Mouse (Mus musculus) olfactory bulb, adult 2 months (tissue): ENCODE data around the gene Fndc3b.

Experiments
- CTCF ChIP-seq: fragments of 200-500 bp; IDR thresholded peaks from 2 replicates; pipeline ENCODE4 v1.5.1; 2012; ENCODE audit warnings: low read depth, mild to moderate bottlenecking, low read length, moderate library complexity; ENCODE audit not compliant: insufficient read depth
- POLR2A ChIP-seq: fragments of 200-500 bp; IDR thresholded peaks from 2 replicates; pipeline ENCODE4 v1.6.1; 2012; ENCODE audit warnings: mild to moderate bottlenecking, low read depth, low read length, moderate library complexity; ENCODE audit not compliant: insufficient read depth

GRCm38 (mm10) chr3:27635776-27636175 lies 75.3 kb downstream of the Fndc3b start:
- TF ChIP-seq CTCF: no peak
- TF ChIP-seq POLR2A: no peak
